In the genomic region with DNA sequence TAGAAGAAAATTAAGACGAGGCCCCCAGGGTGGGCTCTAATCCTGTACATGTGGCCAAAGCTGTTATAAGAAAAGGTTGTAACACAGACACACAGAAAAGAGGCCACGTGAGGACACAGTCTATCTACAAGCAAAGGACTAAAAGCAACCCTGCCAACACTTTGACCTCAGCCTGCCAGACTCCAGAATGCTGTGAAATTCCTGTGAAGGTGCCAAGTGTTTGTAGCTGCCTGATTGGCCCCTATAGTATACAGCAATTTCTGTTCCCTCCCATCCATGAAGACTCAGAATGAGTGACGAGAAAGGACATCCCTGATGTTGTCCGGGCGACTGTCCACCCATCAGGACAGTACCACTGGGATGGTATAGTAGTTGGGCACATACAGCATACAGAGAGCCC, we compare ENCODE assay signal across 13 mouse cellular contexts.
DNase-seq lines count a peak whose midpoint lies in the region.
"Had no signal": no experiment of that assay in that cellular context is flagged by ENCODE, and none has a peak within 500 bp of the region (broad histone marks: within the 10 kb centered on the region; RNA-seq: fewer than 3 reads in every experiment).

No protein-coding gene starts in this region.

- intact Hi-C loops in heart, postnatal 14 days (cut with DNase I): loop anchor here (10.0 kb wide), 1 partner anchor 531 kb away; no protein-coding TSS in a partner anchor

- peak; percentile 52 for DNase-seq in adrenal gland, postnatal 10 days
- no peak for DNase-seq in adrenal gland, adult 18-20 months (ENCODE audit: low spot score in 2 of 2)
- peak; percentile 23 for DNase-seq in gastrocnemius, postnatal 25 days
- DNase-seq in gastrocnemius, postnatal 10 days: no peak
- peak; percentile 14 to 47 for DNase-seq in kidney, postnatal 25 days
- DNase-seq in kidney, postnatal 10 days: no peak
- peak; percentile 20 to 57 for DNase-seq in heart, postnatal 14 days
- DNase-seq in right cerebral cortex, postnatal 36 days (ENCODE audit: low spot score in 2 of 2): no peak
- DNase-seq: cerebellum, adult 11-12 months; liver, embryonic 13.5 days; lung, embryonic 14.5 days; retina, postnatal 1 day; right cerebral cortex, postnatal 4 days had no signal

Comparison
In these comparisons a context has a peak if more than half of its experiments do, and no peak if none do; other contexts are left out.
1. DNase-seq: peak in adrenal gland, postnatal 10 days (single experiment), gastrocnemius, postnatal 25 days (single experiment), kidney, postnatal 25 days (2 of 2) and heart, postnatal 14 days (2 of 2); none in adrenal gland, adult 18-20 months (0 of 2), gastrocnemius, postnatal 10 days (single experiment), kidney, postnatal 10 days (single experiment) and right cerebral cortex, postnatal 36 days (0 of 2).